Mouse (Mus musculus): Measurements from ENCODE around the gene Tpcn2. TPM values are rescaled to one million over a fixed set of nuclear protein-coding genes. Genes with fewer than 3 reads are reported as not detected.
A peak's percentile ranks its signal among the peaks of the same experiment; 100 is the strongest.

The Tpcn2 gene
- polyA plus RNA-seq, 1 experiment from 2014 or later: 9.7 TPM

- H3K9ac ChIP-seq: no peak overlapping the region
- ATAC-seq (replicated peaks; ENCODE audit: low FRiP score): peak; percentile 26; the same call in 1 of the 2 replicates
Measured at GRCm38 (mm10) chr7:145308866-145309265, 25.1 kb upstream of the Tpcn2 start.

GRCm38 (mm10) chr7:145308061-145308675 is 24.4 kb upstream of the Tpcn2 start:
- Histone ChIP-seq H3K4me2 (no peak overlapping the region), H3K4me3 (replicated peaks) (no peak overlapping the region), H3K36me3 (no peaks in the 10 kb centered on the region), H3K27me3 (no peaks in the 10 kb centered on the region), H3K4me1 (peaks cover 18% of the 10 kb centered on the region), H3K9ac (no peak overlapping the region), H3K9me3 (replicated peaks) (no peaks in the 10 kb centered on the region), H3K27ac (no peak overlapping the region)
- ATAC-seq (replicated peaks; ENCODE audit: low FRiP score): no peak
- WGBS: 79% methylated on average over 30 of the region's 30 CpGs

More at GRCm38 (mm10) chr7:145308866-145309265, 25.1 kb upstream of the Tpcn2 start:
- Histone ChIP-seq H3K27ac (no peak overlapping the region), H3K36me3 (no peaks in the 10 kb centered on the region), H3K4me3 (replicated peaks) (no peak overlapping the region), H3K4me1 (peaks cover 15% of the 10 kb centered on the region; the same call in 1 of the 2 replicates), H3K27me3 (no peaks in the 10 kb centered on the region), H3K9me3 (replicated peaks) (no peaks in the 10 kb centered on the region), H3K4me2 (no peak overlapping the region)
- 62% methylated on average over 4 of the region's 4 CpGs for WGBS

GRCm38 (mm10) chr7:145307636-145308035 is 23.8 kb upstream of the Tpcn2 start:
- H3K27ac ChIP-seq: no peak overlapping the region
- 89% methylated on average over 10 of the region's 10 CpGs for WGBS
- no peaks in the 10 kb centered on the region for H3K9me3 ChIP-seq (replicated peaks)
- no peak overlapping the region for H3K4me2 ChIP-seq
- peaks cover 23% of the 10 kb centered on the region for H3K4me1 ChIP-seq
- H3K4me3 ChIP-seq (replicated peaks): no peak overlapping the region
- no peak for ATAC-seq (replicated peaks; ENCODE audit: low FRiP score)
- H3K27me3 ChIP-seq: no peaks in the 10 kb centered on the region
- no peaks in the 10 kb centered on the region for H3K36me3 ChIP-seq
- H3K9ac ChIP-seq: no peak overlapping the region

- Histone ChIP-seq H3K4me2 (no peak overlapping the region), H3K9me3 (replicated peaks) (no peaks in the 10 kb centered on the region), H3K27ac (no peak overlapping the region), H3K27me3 (no peaks in the 10 kb centered on the region), H3K4me3 (replicated peaks) (no peak overlapping the region), H3K36me3 (no peaks in the 10 kb centered on the region), H3K4me1 (peaks cover 31% of the 10 kb centered on the region), H3K9ac (no peak overlapping the region)
- 87% methylated on average over 2 of the region's 2 CpGs for WGBS
- no peak for ATAC-seq (replicated peaks; ENCODE audit: low FRiP score)
Measured at GRCm38 (mm10) chr7:145304153-145304552, 20.3 kb upstream of the Tpcn2 start.

- peak; percentile 94 for ATAC-seq (replicated peaks; ENCODE audit: low FRiP score)
- peak overlapping the region; percentile 83 for H3K27ac ChIP-seq
- H3K36me3 ChIP-seq: no peaks in the 10 kb centered on the region
- peak overlapping the region; percentile 32 for H3K4me3 ChIP-seq (replicated peaks)
- WGBS: 4% methylated on average over 20 of the region's 20 CpGs
- H3K9ac ChIP-seq: peak overlapping the region; percentile 39
- peak overlapping the region; percentile 62 for H3K4me2 ChIP-seq
- no peaks in the 10 kb centered on the region for H3K9me3 ChIP-seq (replicated peaks)
- H3K4me1 ChIP-seq: peaks cover 31% of the 10 kb centered on the region
- no peaks in the 10 kb centered on the region for H3K27me3 ChIP-seq
Measured at GRCm38 (mm10) chr7:145302488-145303285, 18.9 kb upstream of the Tpcn2 start.

- ATAC-seq (replicated peaks; ENCODE audit: low FRiP score): no peak
- H3K4me2 ChIP-seq: no peak overlapping the region
- H3K9ac ChIP-seq: no peak overlapping the region
- peaks cover 31% of the 10 kb centered on the region for H3K4me1 ChIP-seq
- no peak overlapping the region for H3K4me3 ChIP-seq (replicated peaks)
- peak overlapping the region; percentile 24; the same call in 1 of the 2 replicates for H3K27ac ChIP-seq
- no peaks in the 10 kb centered on the region for H3K27me3 ChIP-seq
- no peaks in the 10 kb centered on the region for H3K36me3 ChIP-seq
- WGBS: 89% methylated on average over 6 of the region's 6 CpGs
- no peaks in the 10 kb centered on the region for H3K9me3 ChIP-seq (replicated peaks)
Measured at GRCm38 (mm10) chr7:145301341-145302005, 17.7 kb upstream of the Tpcn2 start.

- H3K4me2 ChIP-seq: no peak overlapping the region
- H3K9me3 ChIP-seq (replicated peaks): no peaks in the 10 kb centered on the region
- H3K36me3 ChIP-seq: no peaks in the 10 kb centered on the region
- no peak overlapping the region for H3K9ac ChIP-seq
- H3K4me3 ChIP-seq (replicated peaks): no peak overlapping the region
- H3K27ac ChIP-seq: peak overlapping the region; percentile 25; the same call in 1 of the 2 replicates
- no peaks in the 10 kb centered on the region for H3K27me3 ChIP-seq
- peaks cover 31% of the 10 kb centered on the region for H3K4me1 ChIP-seq
- ATAC-seq (replicated peaks; ENCODE audit: low FRiP score): no peak
Measured at GRCm38 (mm10) chr7:145301008-145301340, 17.2 kb upstream of the Tpcn2 start.

- no peak within 1 kb of the TSS for H3K4me2 ChIP-seq
- no peaks in the 10 kb centered on the region for H3K36me3 ChIP-seq
- no peaks in the 10 kb centered on the region for H3K9me3 ChIP-seq (replicated peaks)
- 27% methylated on average over 12 of the region's 13 CpGs for WGBS
- H3K4me3 ChIP-seq (replicated peaks): no peak within 1 kb of the TSS
- no peak for ATAC-seq (replicated peaks; ENCODE audit: low FRiP score)
- H3K27me3 ChIP-seq: no peaks in the 10 kb centered on the region
- H3K9ac ChIP-seq: no peak within 1 kb of the TSS
- H3K27ac ChIP-seq: peak within 1 kb of the TSS; percentile 43; the same call in 1 of the 2 replicates
- peaks cover 31% of the 10 kb centered on the region for H3K4me1 ChIP-seq
Measured at GRCm38 (mm10) chr7:145300321-145301007, 16.7 kb upstream of the Tpcn2 start, which contains the start of gene Mrgprf. Gene Mrgprf, plus strand, starts transcription at chr7:145300828.

GRCm38 (mm10) chr7:145299562-145300320 is 15.9 kb upstream of the Tpcn2 start:
- Histone ChIP-seq H3K9me3 (replicated peaks) (no peaks in the 10 kb centered on the region), H3K27me3 (no peaks in the 10 kb centered on the region), H3K9ac (no peak overlapping the region), H3K4me2 (no peak overlapping the region), H3K4me3 (replicated peaks) (no peak overlapping the region), H3K4me1 (peaks cover 31% of the 10 kb centered on the region), H3K36me3 (no peaks in the 10 kb centered on the region), H3K27ac (0 out of 2 replicates have a peak overlapping the region, but pooled peaks have one; percentile 43)
- no peak for ATAC-seq (replicated peaks; ENCODE audit: low FRiP score)
- 59% methylated on average over 7 of the region's 7 CpGs for WGBS

- Histone ChIP-seq H3K27ac (no peak overlapping the region), H3K36me3 (no peaks in the 10 kb centered on the region), H3K9ac (no peak overlapping the region), H3K27me3 (no peaks in the 10 kb centered on the region), H3K4me2 (no peak overlapping the region), H3K4me1 (peaks cover 31% of the 10 kb centered on the region), H3K4me3 (replicated peaks) (no peak overlapping the region), H3K9me3 (replicated peaks) (no peaks in the 10 kb centered on the region)
- WGBS: 61% methylated on average over 3 of the region's 3 CpGs
- ATAC-seq (replicated peaks; ENCODE audit: low FRiP score): no peak
Measured at GRCm38 (mm10) chr7:145298666-145299490, 15.1 kb upstream of the Tpcn2 start.

Data from kidney, embryonic 15.5 days (tissue).